Mouse (Mus musculus) embryonic fibroblast, embryonic 13.5 days (primary cell): ENCODE measurements around the gene Cldn1.

Experiments used
- CTCF ChIP-seq: IDR thresholded peaks from 2 replicates; pipeline ENCODE4 v1.5.1; 2011; ENCODE audit warnings: mild to moderate bottlenecking, control low read depth, low read length, moderate library complexity, borderline replicate concordance; ENCODE audit not compliant: insufficient read depth
- POLR2A ChIP-seq: IDR thresholded peaks from 2 replicates; pipeline ENCODE4 v1.6.1; 2011; ENCODE audit warnings: low read depth, mild to moderate bottlenecking, control low read depth, low read length, moderate library complexity

DNA sequence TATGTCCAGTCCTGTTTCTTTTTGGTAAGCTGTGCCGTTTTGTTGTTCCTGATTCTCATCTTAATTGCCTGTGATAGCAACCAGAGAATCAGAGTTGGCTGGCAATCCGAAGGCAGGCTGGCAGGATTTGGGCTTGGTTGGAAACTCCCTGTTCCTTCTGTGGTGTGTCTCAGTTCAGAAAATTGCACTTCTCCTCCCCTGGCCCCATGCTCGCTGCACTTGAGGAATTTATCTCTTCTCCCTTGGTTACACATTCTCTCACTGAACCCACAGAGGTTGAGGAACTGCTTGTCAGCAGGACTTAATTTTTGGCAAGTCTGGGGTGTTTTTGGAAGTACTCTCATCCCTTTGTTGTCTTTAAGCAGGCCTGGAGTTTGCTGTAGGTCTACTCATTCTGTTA lies 29.3 kb upstream of the Cldn1 start:
- TF ChIP-seq POLR2A (no peak), CTCF (no peak)
